Mouse (Mus musculus) left cerebral cortex, postnatal 14 days (tissue): ENCODE data around the gene Chil1. TPM values are rescaled to one million over a fixed set of nuclear protein-coding genes. Genes with fewer than 3 reads are reported as not detected.

ENCODE experiments used
- DNase-seq, 2 experiments: peaks; one replicate each; pipeline ENCODE4 v3.0.0; 2021 to 2022; ENCODE audit warnings: low spot score in 2 of 2, mixed read lengths in 1 of 2
- intact Hi-C: fragments of 180-260 bp; cut with DNase I; formaldehyde crosslinking; loops from one replicate; pipeline ENCODE4 v1.15.1; 2025
- total RNA-seq, 2 experiments: library from RNA; stranded (reverse); gene quantifications; 2 replicates each; pipeline ENCODE4 v1.2.3; 2021

Chil1 gene
- total RNA-seq, 2 experiments from 2014 or later = 5.9 to 6.9 TPM

- intact Hi-C loops = no loop called here
- DNase-seq = no peak
These were observed 39.2 kb downstream of the Chil1 start for GRCm38 (mm10) chr1:134221172-134221571.

- no peak for DNase-seq
- intact Hi-C loops = no loop called here
These were observed 40.4 kb downstream of the Chil1 start for GRCm38 (mm10) chr1:134222122-134223055.

GRCm38 (mm10) chr1:134224649-134225227, 42.8 kb downstream of the Chil1 start:
- no peak for DNase-seq
- intact Hi-C loops = no loop called here

GRCm38 (mm10) chr1:134225375-134225774, 43.4 kb downstream of the Chil1 start:
- intact Hi-C loops = no loop called here
- DNase-seq = no peak

- intact Hi-C loops = no loop called here
- DNase-seq = no peak
These were observed 44.8 kb downstream of the Chil1 start for GRCm38 (mm10) chr1:134226739-134227138.

GRCm38 (mm10) chr1:134229806-134230575, 48.0 kb downstream of the Chil1 start:
- DNase-seq = no peak
- intact Hi-C loops = no loop called here

GRCm38 (mm10) chr1:134230638-134231228, 48.8 kb downstream of the Chil1 start:
- intact Hi-C loops = no loop called here
- no peak for DNase-seq

GRCm38 (mm10) chr1:134231270-134231669, 49.3 kb downstream of the Chil1 start:
- intact Hi-C loops = no loop called here
- no peak for DNase-seq

GRCm38 (mm10) chr1:134231681-134232080, 49.7 kb downstream of the Chil1 start:
- no peak for DNase-seq
- intact Hi-C loops = no loop called here

- DNase-seq = no peak
- intact Hi-C loops = no loop called here
These were observed 50.4 kb downstream of the Chil1 start for GRCm38 (mm10) chr1:134232326-134232725.

GRCm38 (mm10) chr1:134232778-134233531, 51.0 kb downstream of the Chil1 start:
- intact Hi-C loops = no loop called here
- DNase-seq = peak; percentile 76 to 80

GRCm38 (mm10) chr1:134233681-134234454, 51.9 kb downstream of the Chil1 start:
- no peak for DNase-seq
- intact Hi-C loops = loop anchor here (2.0 kb wide), 1 partner anchor 37 kb away; no protein-coding TSS in a partner anchor

- peak; percentile 72 to 73 for DNase-seq
- intact Hi-C loops = loop anchor here (2.0 kb wide), 1 partner anchor 38 kb away; no protein-coding TSS in a partner anchor
These were observed 52.7 kb downstream of the Chil1 start for GRCm38 (mm10) chr1:134234455-134235390.

- intact Hi-C loops = loop anchor here (2.0 kb wide), 1 partner anchor 39 kb away; no protein-coding TSS in a partner anchor
- no peak for DNase-seq
These were observed 53.5 kb downstream of the Chil1 start, which contains the start of gene Adora1 for GRCm38 (mm10) chr1:134235391-134235921. TSS of gene Adora1 (minus strand) at chr1:134235431.

GRCm38 (mm10) chr1:134236142-134236541, 54.2 kb downstream of the Chil1 start:
- DNase-seq = no peak
- intact Hi-C loops = no loop called here

- intact Hi-C loops = no loop called here
- DNase-seq = no peak
These were observed 55.5 kb downstream of the Chil1 start for GRCm38 (mm10) chr1:134237438-134237837.
